Mouse (Mus musculus) kidney, embryonic 14.5 days (tissue): ENCODE results near the gene Catsper3. TPM values are rescaled to one million over a fixed set of nuclear protein-coding genes. Genes with fewer than 3 reads are reported as not detected.
A peak's percentile ranks its signal among the peaks of the same experiment; 100 is the strongest.

Experiments
- ATAC-seq: fragments of 200-750 bp; cut with Nextera tagmentation; 2 replicates; pipeline ENCODE4 v1.8.0; 2017; ENCODE audit warnings: moderate number of reproducible peaks, mild to moderate bottlenecking, moderate TSS enrichment, moderate library complexity; ENCODE audit not compliant: low FRiP score, low TSS enrichment
- H3K27ac ChIP-seq: fragments of 300-500 bp; sonication (generic); 2 replicates; pipeline ENCODE4 v1.5.1; 2014; ENCODE audit warnings: low read depth, mild to moderate bottlenecking, low read length, moderate library complexity, mixed read lengths
- H3K27me3 ChIP-seq: fragments of 300-500 bp; sonication (generic); 2 replicates; pipeline ENCODE4 v1.6.1; 2014; ENCODE audit warnings: mild to moderate bottlenecking, low read length; ENCODE audit not compliant: control insufficient read depth, insufficient read depth
- H3K36me3 ChIP-seq: fragments of 300-500 bp; sonication (generic); 2 replicates; pipeline ENCODE4 v1.6.1; 2014; ENCODE audit warnings: low read length, mixed read lengths; ENCODE audit not compliant: control insufficient read depth, insufficient read depth
- H3K4me1 ChIP-seq: fragments of 300-500 bp; sonication (generic); 2 replicates; pipeline ENCODE4 v1.6.1; 2014; ENCODE audit warnings: low read length, mixed read lengths; ENCODE audit not compliant: control insufficient read depth, insufficient read depth
- H3K4me2 ChIP-seq: fragments of 300-500 bp; sonication (generic); replicated peaks from 2 replicates; pipeline ENCODE4 v1.6.1; 2014; ENCODE audit warnings: low read depth, mild to moderate bottlenecking, low read length
- H3K4me3 ChIP-seq: fragments of 300-500 bp; sonication (generic); 2 replicates; pipeline ENCODE4 v1.5.1; 2014; ENCODE audit warnings: mild to moderate bottlenecking, low read length
- H3K9ac ChIP-seq: fragments of 300-500 bp; sonication (generic); 2 replicates; pipeline ENCODE4 v1.6.1; 2014; ENCODE audit warnings: low read depth, mild to moderate bottlenecking, low read length, moderate library complexity
- H3K9me3 ChIP-seq: fragments of 300-500 bp; sonication (generic); 2 replicates; pipeline ENCODE4 v1.6.1; 2016; ENCODE audit warnings: low read length; ENCODE audit not compliant: control insufficient read depth
- WGBS: fragments of 180-500 bp; shearing (Covaris S2); extraction: QIAGEN DNeasy Blood & Tissue Kit; methylation state at CpG from one replicate; pipeline ENCODE4 v1.1.7; 2014; 5-methylcytosine and 5-hydroxymethylcytosine counted together
- polyA plus RNA-seq: library from polyadenylated mRNA; unstranded; fragments of >200 nt; fragmentation: Nextera tagmentation; extraction: Ambion mirVana; gene quantifications from 2 replicates; pipeline ENCODE4 v1.2.1, GENCODE M21; 2014

The Catsper3 gene
- polyA plus RNA-seq, 1 experiment from 2014 or later, result 0.32 TPM

- Histone ChIP-seq H3K27me3 (peaks cover 90% of the 10 kb centered on the region), H3K4me2 (no peak overlapping the region), H3K4me3 (peak overlapping the region; percentile 12; the same call in 1 of the 2 replicates), H3K36me3 (no peaks in the 10 kb centered on the region), H3K27ac (no peak overlapping the region), H3K9ac (no peak overlapping the region), H3K4me1 (peaks cover 12% of the 10 kb centered on the region), H3K9me3 (no peaks in the 10 kb centered on the region)
- WGBS, result 3% methylated on average over 12 of the region's 12 CpGs
- ATAC-seq, result no peak
Measured at GRCm38 (mm10) chr13:55829018-55829655, 44.8 kb downstream of the Catsper3 start.

GRCm38 (mm10) chr13:55830081-55830832 lies 45.9 kb downstream of the Catsper3 start:
- H3K4me3 ChIP-seq, result peak overlapping the region; percentile 35
- no peaks in the 10 kb centered on the region for H3K36me3 ChIP-seq
- peak overlapping the region; percentile 49 for H3K4me2 ChIP-seq
- H3K9me3 ChIP-seq, result no peaks in the 10 kb centered on the region
- H3K9ac ChIP-seq, result peak overlapping the region; percentile 45
- H3K27ac ChIP-seq, result no peak overlapping the region
- H3K4me1 ChIP-seq, result peaks cover 12% of the 10 kb centered on the region
- peaks cover 89% of the 10 kb centered on the region for H3K27me3 ChIP-seq
- WGBS, result 1% methylated on average over 47 of the region's 48 CpGs
- no peak for ATAC-seq

GRCm38 (mm10) chr13:55830833-55831721 lies 46.7 kb downstream of the Catsper3 start:
- H3K4me3 ChIP-seq, result peak overlapping the region; percentile 35
- peak overlapping the region; percentile 49 for H3K4me2 ChIP-seq
- peak; percentile 18; the same call in 1 of the 2 replicates for ATAC-seq
- peaks cover 89% of the 10 kb centered on the region for H3K27me3 ChIP-seq
- no peaks in the 10 kb centered on the region for H3K36me3 ChIP-seq
- H3K4me1 ChIP-seq, result peaks cover 12% of the 10 kb centered on the region
- H3K9me3 ChIP-seq, result no peaks in the 10 kb centered on the region
- peak overlapping the region; percentile 45 for H3K9ac ChIP-seq
- H3K27ac ChIP-seq, result no peak overlapping the region
- 2% methylated on average over 45 of the region's 82 CpGs for WGBS

- 0 out of 2 replicates have a peak, but pooled peaks have one; percentile 1 for ATAC-seq
- WGBS, result 3% methylated on average over 25 of the region's 25 CpGs
- H3K9ac ChIP-seq, result no peak overlapping the region
Measured at GRCm38 (mm10) chr13:55831722-55832160, 47.4 kb downstream of the Catsper3 start.

GRCm38 (mm10) chr13:55832602-55833001 lies 48.2 kb downstream of the Catsper3 start:
- Histone ChIP-seq H3K27ac (no peak overlapping the region), H3K27me3 (peaks cover 95% of the 10 kb centered on the region), H3K9me3 (no peaks in the 10 kb centered on the region), H3K4me1 (peaks cover 12% of the 10 kb centered on the region), H3K36me3 (no peaks in the 10 kb centered on the region), H3K4me3 (no peak overlapping the region), H3K4me2 (no peak overlapping the region), H3K9ac (no peak overlapping the region)
- no peak for ATAC-seq
- 25% methylated on average over 1 of the region's 1 CpGs for WGBS

More at GRCm38 (mm10) chr13:55831722-55832160, 47.4 kb downstream of the Catsper3 start:
- no peaks in the 10 kb centered on the region for H3K36me3 ChIP-seq
- H3K4me1 ChIP-seq, result peaks cover 12% of the 10 kb centered on the region
- H3K9me3 ChIP-seq, result no peaks in the 10 kb centered on the region
- peak overlapping the region; percentile 35 for H3K4me3 ChIP-seq
- H3K4me2 ChIP-seq, result peak overlapping the region; percentile 49
- peaks cover 91% of the 10 kb centered on the region for H3K27me3 ChIP-seq
- no peak overlapping the region for H3K27ac ChIP-seq

GRCm38 (mm10) chr13:55833921-55834320 lies 49.6 kb downstream of the Catsper3 start:
- H3K4me1 ChIP-seq, result peaks cover 12% of the 10 kb centered on the region
- no peaks in the 10 kb centered on the region for H3K9me3 ChIP-seq
- H3K27me3 ChIP-seq, result peaks cover 95% of the 10 kb centered on the region
- ATAC-seq, result no peak
- no peak overlapping the region for H3K9ac ChIP-seq
- no peaks in the 10 kb centered on the region for H3K36me3 ChIP-seq
- WGBS, result 2% methylated on average over 7 of the region's 7 CpGs
- no peak overlapping the region for H3K4me2 ChIP-seq
- H3K27ac ChIP-seq, result no peak overlapping the region
- H3K4me3 ChIP-seq, result no peak overlapping the region

GRCm38 (mm10) chr13:55834667-55835066 lies 50.3 kb downstream of the Catsper3 start:
- Histone ChIP-seq H3K4me1 (peaks cover 12% of the 10 kb centered on the region), H3K36me3 (no peaks in the 10 kb centered on the region), H3K9me3 (no peaks in the 10 kb centered on the region), H3K4me2 (no peak overlapping the region), H3K27ac (no peak overlapping the region), H3K9ac (no peak overlapping the region), H3K27me3 (peaks cover 98% of the 10 kb centered on the region), H3K4me3 (no peak overlapping the region)
- ATAC-seq, result no peak
- 4% methylated on average over 5 of the region's 5 CpGs for WGBS

- H3K27ac ChIP-seq, result no peak overlapping the region
- no peak for ATAC-seq
- WGBS, result 1% methylated on average over 33 of the region's 33 CpGs
- H3K27me3 ChIP-seq, result peaks cover 98% of the 10 kb centered on the region
- H3K9ac ChIP-seq, result no peak overlapping the region
- 0 out of 2 replicates have a peak overlapping the region, but pooled peaks have one; percentile 10 for H3K4me2 ChIP-seq
- no peaks in the 10 kb centered on the region for H3K36me3 ChIP-seq
- no peaks in the 10 kb centered on the region for H3K9me3 ChIP-seq
- peak overlapping the region; percentile 9; the same call in 1 of the 2 replicates for H3K4me3 ChIP-seq
- peaks cover 10% of the 10 kb centered on the region for H3K4me1 ChIP-seq
Measured at GRCm38 (mm10) chr13:55835548-55836097, 51.3 kb downstream of the Catsper3 start.
